Mouse (Mus musculus): Measurements from ENCODE around the gene Rad51b.

The Rad51b gene

GRCm38 (mm10) chr12:79535532-79536437, 238.7 kb downstream of the Rad51b start:
- DNase-seq = no peak

DNA sequence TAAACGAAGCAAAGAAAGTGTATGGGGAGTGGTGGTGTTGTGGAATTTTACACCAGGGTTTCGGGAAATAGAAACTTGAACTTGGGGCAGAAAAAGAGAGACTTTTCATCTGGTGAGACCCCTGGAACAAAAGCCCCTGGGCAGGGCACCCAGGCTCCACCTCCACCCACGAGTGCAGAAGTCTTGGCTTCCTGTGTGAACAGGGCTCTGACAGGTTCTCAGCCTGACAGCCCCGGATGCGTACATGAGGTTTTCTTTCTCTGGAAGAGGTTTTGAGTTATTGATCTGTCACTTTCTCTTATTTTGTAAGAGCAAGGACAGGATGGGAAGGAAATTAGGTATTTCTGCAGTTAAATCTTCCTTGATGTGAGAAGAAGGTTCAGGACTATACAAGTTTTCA, 243.1 kb downstream of the Rad51b start:
- DNase-seq = no peak

DNA sequence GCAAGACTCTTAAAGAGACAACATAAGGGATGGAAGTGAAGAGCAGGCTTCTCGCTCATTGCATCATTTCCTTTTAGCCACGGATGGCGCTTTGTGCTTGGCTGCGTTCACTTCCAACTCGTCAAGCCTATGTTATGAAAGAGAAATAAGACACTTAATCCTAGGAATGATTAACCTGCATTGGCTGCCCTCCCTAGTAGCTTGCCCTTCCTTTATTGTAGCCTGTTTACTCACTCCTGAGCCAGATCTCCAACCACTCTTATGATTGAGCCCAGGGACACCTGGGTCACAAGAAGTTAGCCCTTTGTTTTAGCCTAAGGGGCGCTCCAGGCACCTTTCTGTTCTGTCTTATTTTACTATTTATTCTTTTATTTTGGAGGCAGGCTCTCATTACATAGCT, 244.5 kb downstream of the Rad51b start:
- DNase-seq = peak; percentile 71 to 84

- DNase-seq = no peak
These were observed 248.0 kb downstream of the Rad51b start for GRCm38 (mm10) chr12:79545063-79545462.

GRCm38 (mm10) chr12:79547556-79547955, 250.5 kb downstream of the Rad51b start:
- DNase-seq = peak in 1 of 2 experiments; percentile 19

- peak; percentile 48 to 58 for DNase-seq
These were observed 251.7 kb downstream of the Rad51b start for GRCm38 (mm10) chr12:79548607-79549330.

DNA sequence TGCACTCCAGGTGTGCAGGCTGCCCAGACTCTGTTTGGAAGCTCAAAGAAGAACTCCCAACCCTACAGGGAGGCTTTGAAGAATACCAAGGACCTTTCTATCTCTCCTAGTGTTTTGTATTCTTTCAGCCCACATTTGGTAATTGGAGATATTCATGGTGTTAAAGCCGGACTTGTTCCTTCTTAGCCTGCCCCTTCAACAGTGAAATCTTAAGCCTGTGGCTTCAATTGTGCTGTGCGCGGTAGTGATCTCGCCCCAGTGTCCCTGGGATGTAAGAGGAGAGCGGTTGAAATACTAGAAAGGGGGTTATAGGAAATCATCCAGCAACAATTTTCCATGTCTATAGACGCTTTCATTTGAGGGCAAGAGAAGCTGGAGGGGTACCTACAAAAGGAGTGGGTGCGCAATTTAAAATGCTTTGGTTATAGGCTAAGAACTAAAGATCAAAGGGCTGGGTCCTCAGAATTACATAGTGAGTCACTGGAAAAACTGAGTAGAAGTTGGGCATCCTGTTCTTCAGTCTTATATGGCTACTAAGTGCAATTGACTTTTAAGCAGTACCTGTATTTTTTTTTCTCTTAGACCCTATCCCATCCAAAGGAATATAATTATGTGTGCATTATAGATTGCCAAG, 253.1 kb downstream of the Rad51b start:
- DNase-seq = no peak

DNA sequence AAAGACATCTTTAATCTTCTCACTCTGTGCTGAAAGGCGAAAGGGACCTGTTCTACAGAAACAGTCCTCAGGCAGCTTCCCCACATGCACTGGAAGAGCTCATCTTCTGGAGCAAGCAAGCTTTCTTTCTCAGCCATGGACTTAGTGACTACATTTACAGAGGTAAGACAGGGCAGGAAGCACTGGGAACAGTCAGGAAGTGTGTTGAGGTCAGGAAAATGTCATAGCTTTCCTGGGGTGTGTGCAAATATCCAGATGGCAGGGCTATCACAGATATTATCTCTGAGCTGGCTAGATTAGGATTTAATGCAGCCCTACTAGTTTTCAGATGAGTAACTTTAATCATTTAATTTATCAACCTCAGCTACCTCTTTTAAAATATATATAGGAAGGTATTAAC, 254.2 kb downstream of the Rad51b start:
- DNase-seq = no peak

DNA sequence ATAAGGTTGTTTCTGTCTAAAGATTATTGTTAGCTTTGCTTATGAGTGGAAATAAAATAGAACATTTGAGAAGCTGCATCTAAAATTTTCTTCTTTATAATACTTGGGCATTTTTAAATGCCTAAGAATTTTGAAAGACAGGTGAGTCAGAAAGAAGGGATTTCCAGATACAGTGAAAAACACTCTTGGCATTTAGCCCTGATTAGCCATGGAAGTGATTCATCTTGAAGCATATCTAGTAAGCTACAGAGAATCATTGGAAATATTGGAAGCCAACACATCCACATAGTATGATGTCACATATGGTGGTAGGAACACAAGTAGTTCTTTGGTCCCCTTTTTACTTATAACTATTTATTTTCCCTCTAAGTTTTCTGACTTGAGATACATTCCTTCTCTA, 256.0 kb downstream of the Rad51b start:
- no peak for DNase-seq

- DNase-seq = peak in 1 of 2 experiments; percentile 60
These were observed 260.8 kb downstream of the Rad51b start for GRCm38 (mm10) chr12:79557904-79558303.

- DNase-seq = peak in 1 of 2 experiments; percentile 41
These were observed 261.6 kb downstream of the Rad51b start for GRCm38 (mm10) chr12:79558711-79559110.

DNA sequence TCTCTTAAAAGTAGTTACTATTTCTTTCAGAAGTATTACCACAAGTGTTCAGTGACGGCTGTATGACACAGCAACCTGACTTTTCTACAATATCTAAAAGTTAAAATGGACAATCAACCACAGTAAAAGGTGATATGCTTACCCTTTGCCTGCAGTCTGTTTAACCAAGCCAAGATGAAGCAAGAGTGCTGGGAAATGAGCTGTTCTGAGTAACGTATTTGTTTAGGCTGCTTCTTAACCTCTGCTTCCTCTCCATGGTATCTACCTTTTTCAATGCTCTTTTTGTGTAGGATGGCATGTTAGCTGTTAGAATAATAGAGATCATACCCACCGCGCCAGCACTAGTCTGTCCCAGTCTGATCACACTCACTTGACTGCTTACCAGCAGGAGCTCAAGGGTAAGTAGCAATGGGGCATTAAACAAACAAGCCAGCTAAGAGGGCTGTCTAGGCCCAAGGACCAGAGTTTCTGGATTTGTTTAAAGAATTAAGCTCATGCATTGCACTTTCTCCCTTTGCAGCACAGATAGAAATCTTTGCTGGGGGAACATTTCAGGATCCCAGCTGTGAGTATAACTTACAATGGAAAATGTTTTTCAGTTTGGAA, 262.4 kb downstream of the Rad51b start:
- no peak for DNase-seq

GRCm38 (mm10) chr12:79560084-79560699, 263.1 kb downstream of the Rad51b start:
- DNase-seq = no peak

DNA sequence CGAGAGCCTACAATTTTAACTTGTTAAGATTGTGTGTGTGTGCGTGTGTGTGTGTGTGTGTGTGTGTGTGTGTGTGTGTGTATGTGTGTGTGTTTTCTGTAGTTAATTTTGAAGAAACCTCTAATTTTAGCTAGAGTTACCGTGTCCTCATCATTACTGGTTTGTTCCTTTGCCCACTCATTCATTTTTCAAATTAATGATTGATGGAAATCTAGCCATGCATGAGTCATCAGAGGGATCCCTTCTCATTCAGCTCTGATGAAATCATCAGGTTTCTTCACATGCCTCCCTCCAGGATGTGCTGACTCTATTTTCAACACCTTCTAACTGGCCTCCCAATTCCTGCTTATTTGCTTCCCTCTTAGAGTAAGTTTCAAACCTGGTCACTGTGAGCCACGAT, 263.8 kb downstream of the Rad51b start:
- DNase-seq = no peak

DNA sequence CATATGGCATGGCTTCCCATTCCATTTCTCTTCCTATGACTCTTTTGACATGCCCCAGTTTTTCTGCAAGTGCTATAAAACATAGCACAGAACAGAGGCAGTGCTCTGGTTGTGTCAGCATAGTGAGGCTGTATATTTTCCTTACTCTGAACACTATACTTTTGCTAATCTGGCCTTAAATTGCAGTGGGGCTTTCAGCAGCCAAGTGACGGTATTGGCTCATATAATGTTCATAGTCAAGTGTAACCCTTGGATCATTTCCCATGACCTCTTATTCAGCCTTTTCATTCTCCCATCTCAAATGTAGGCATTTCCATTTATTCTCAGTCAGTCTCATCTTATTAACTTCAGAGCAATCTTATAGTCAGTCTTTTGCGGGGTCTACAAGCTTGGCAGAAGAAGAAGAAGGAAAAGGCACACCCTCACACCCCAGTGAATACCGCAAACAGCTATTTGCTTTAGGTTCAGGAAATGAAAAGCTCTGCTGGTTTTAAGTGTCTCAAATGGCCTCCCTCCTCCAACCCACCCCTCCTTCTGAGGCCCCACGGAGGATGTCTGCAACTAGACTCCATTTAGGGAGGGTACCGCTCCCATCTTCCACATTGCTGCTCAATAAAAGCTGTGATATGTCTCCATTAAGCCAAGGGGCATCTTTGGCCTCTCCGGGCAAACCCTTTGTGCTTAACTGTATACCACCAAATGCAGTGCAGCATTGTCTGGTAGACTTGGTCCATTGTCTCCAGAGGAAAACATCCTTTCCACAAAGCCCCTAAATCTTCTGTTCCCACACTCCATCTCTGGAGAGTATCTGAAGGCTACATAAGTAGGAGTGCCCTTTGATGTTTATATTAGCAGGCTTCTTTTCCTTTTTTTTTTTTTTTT, 277.3 kb downstream of the Rad51b start:
- no peak for DNase-seq

GRCm38 (mm10) chr12:79575041-79575541, 278.0 kb downstream of the Rad51b start:
- no peak for DNase-seq

- no peak for DNase-seq
These were observed 280.4 kb downstream of the Rad51b start for GRCm38 (mm10) chr12:79577525-79577924.

DNA sequence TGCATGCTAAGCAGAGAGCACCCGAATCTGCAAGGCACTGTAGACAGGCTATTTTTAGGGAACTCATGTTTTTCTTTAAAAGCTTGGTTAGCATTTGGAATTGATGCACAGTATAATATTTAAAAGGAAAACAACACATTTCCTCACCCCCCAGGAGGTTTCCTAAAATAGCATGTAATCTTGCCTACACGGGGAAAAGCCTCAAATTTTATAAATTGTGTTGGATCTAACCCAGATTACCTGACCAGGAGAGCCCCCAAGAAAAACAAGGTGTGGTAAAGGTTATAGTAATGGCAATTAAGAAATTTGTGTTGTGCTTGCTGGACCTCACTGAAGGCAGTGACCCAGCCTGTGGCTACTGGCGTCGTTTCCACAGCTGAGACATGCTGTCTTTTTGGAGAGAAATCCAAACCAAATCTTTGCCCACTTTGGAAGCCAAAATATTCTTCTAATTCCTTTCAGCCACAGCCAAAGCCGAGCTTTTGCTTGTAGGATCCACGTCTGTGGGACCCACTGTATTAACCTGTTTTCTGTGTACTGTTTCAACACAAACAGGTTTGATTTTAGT, 282.0 kb downstream of the Rad51b start:
- no peak for DNase-seq

- DNase-seq = no peak
These were observed 282.8 kb downstream of the Rad51b start for GRCm38 (mm10) chr12:79579837-79580236.

DNA sequence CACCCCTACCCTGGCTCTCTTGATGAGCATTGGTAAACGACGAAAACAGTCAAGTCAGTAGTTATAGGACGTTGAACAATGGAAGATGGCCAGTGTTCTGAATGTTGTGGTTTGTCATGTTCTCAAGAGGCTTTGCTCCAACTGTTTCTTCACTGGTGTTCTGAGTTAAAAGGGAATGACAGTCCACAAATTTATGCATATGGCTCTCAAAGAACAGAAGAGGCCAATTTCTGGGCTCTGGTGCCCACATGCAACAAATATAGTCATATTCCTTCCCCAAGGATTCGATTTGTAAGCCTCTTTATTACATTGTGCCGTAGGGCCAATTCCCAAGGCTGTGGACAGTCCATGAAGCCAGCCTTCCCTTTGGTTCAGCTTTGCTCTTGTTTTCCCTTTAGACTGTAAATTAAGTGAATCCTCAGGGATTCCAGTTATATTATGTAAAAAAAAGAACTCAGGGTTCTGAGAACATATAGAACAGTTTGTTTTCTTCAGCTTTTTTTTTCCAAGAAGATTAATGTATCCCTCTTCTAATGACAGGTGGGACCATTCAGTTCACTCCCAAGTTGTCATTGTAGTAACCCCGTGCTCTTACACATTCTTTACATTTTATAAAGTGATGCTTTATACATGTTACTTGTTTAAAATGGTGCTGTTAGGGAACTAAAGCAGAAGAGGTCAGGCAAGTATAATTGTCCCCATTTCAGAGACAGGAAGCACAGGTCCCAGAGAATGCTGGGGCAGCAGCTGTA, 287.6 kb downstream of the Rad51b start:
- DNase-seq = no peak

Measured in kidney, postnatal 25 days (tissue).